Mouse (Mus musculus): ENCODE data around the gene Gldc.

DNA sequence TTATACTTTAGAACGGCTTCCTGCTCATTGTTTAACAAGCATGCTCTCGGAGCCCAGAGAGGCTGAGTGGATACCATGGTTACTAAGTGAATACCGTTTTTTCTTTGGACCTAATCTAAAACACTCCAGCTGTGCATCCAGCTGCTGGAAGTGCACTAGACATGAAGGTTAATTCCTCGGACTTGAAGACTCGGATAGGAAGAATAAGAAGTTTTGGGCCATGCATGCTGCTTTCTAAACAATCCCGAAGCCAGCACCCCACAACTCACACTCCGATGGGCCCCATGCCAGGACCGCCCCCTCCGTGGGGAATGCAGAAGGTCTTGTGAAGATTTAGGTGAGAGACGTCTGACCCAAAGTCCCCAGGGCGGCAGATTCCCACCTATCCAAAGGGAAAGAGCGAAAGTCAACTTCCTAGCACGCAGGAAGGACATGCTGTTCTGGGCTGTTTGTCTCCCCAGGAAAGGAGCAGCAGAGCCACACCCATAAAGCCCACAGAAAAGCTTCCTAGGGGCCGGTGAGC lies 60.2 kb downstream of the Gldc start:
- no peak for TF ChIP-seq CTCF (IDR thresholded peaks at IDR 0.05; ENCODE audit: control insufficient read depth, insufficient read depth, insufficient read length)
- TF ChIP-seq MYOG (IDR thresholded peaks at IDR 0.05; ENCODE audit: control insufficient read depth, extremely low read depth, insufficient read length), result no peak
- TF ChIP-seq CEBPB (IDR thresholded peaks at IDR 0.05; ENCODE audit: low read depth), result no peak
- TF ChIP-seq MAX (IDR thresholded peaks at IDR 0.05), result no peak
- TF ChIP-seq USF1 (IDR thresholded peaks at IDR 0.05; ENCODE audit: low read depth), result no peak
- no peak for TF ChIP-seq FOSL1 (IDR thresholded peaks at IDR 0.05; ENCODE audit: insufficient read depth, low read length, poor library complexity, severe bottlenecking)
- TF ChIP-seq MYOD1 (IDR thresholded peaks at IDR 0.05; ENCODE audit: control insufficient read depth, insufficient read length, low read depth), result no peak
